Mouse (Mus musculus): ENCODE data around the gene Irf4.

GRCm38 (mm10) chr13:30781905-30782304 lies 32.9 kb downstream of the Irf4 start:
- TF ChIP-seq POLR2A (IDR thresholded peaks at IDR 0.05; ENCODE audit: control insufficient read depth, low read depth, low read length) (no peak), CTCF (IDR thresholded peaks at IDR 0.05; ENCODE audit: control insufficient read depth, insufficient read depth, insufficient replicate concordance, low read depth, low read length) (no peak)
